Mouse (Mus musculus) megakaryocyte, embryonic 14.5 days (primary cell): ENCODE measurements around the gene Nr1d2. TPM values are rescaled to one million over a fixed set of nuclear protein-coding genes. Genes with fewer than 3 reads are reported as not detected.
"Not testable (repeated sequence)": the region's sequence is repeated elsewhere in the genome, so short reads cannot be mapped to it uniquely, and the experiment has no call there.

ENCODE experiments used
- H3K27me3 ChIP-seq: replicated peaks from 2 replicates; pipeline ENCODE3; 2012; ENCODE audit warnings: inconsistent platforms
- H3K36me3 ChIP-seq: replicated peaks from 2 replicates; pipeline ENCODE3; 2012; ENCODE audit warnings: low read length, inconsistent platforms, mixed read lengths
- H3K4me1 ChIP-seq: 2 replicates; pipeline ENCODE4 v1.6.1; 2012; ENCODE audit warnings: inconsistent platforms
- H3K4me3 ChIP-seq: replicated peaks from 2 replicates; pipeline ENCODE3; 2012; ENCODE audit warnings: moderate library complexity, mild to moderate bottlenecking, inconsistent platforms
- H3K9me3 ChIP-seq: 2 replicates; pipeline ENCODE4 v1.6.1; 2012; ENCODE audit warnings: inconsistent platforms
- FLI1 ChIP-seq: IDR thresholded peaks from 2 replicates; pipeline ENCODE4 v1.6.1; 2012; ENCODE audit warnings: low read length, inconsistent platforms, mixed read lengths
- GATA1 ChIP-seq: IDR thresholded peaks from 3 replicates; pipeline ENCODE4 v1.6.1; 2012; ENCODE audit warnings: mixed read lengths, low read length, inconsistent platforms, borderline replicate concordance
- polyA plus RNA-seq: library from polyadenylated mRNA; stranded (reverse); fragments of >175 nt; gene quantifications from 2 replicates; pipeline ENCODE4 v1.2.3, GENCODE M21; 2012; ENCODE audit warnings: low replicate concordance; ENCODE audit not compliant: insufficient read depth

The Nr1d2 gene
- polyA plus RNA-seq, 1 experiment, result 0.32 TPM

DNA sequence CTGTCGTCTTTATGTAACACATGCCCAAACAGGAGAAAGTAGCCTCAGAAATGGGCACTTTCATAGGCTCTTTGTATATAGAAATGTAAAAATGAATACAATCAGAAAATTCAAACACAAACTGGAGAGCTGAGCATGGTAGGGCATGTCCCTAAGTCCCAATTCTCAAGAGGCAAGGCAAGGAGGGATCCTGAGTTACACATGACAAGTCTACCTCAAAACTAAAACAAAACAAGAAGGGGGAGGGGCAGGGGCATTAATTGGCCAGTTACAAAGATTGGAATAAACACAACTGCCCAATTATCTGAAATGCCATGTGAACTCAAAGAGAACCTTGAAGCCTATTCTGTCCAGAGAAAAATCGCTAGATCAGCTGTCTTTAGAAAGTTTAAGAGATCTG is 5.9 kb downstream of the Nr1d2 start:
- Histone ChIP-seq H3K4me1 (peaks cover 35% of the 10 kb centered on the region), H3K27me3 (no peaks in the 10 kb centered on the region), H3K4me3 (no peak overlapping the region), H3K36me3 (no peaks in the 10 kb centered on the region), H3K9me3 (no peaks in the 10 kb centered on the region)
- TF ChIP-seq GATA1, result no peak
- TF ChIP-seq FLI1, result no peak

GRCm38 (mm10) chr14:18231866-18232265 is 7.1 kb downstream of the Nr1d2 start:
- not testable (repeated sequence) for H3K27me3 ChIP-seq, H3K4me3 ChIP-seq, H3K36me3 ChIP-seq, H3K9me3 ChIP-seq
- H3K4me1 ChIP-seq, result peaks cover 28% of the 10 kb centered on the region

- H3K9me3 ChIP-seq, H3K4me3 ChIP-seq, H3K27me3 ChIP-seq, H3K36me3 ChIP-seq: not testable (repeated sequence)
- H3K4me1 ChIP-seq, result peaks cover 19% of the 10 kb centered on the region
Measured at GRCm38 (mm10) chr14:18229751-18230150, 9.2 kb downstream of the Nr1d2 start.

- H3K4me3 ChIP-seq, H3K36me3 ChIP-seq, H3K27me3 ChIP-seq, H3K4me1 ChIP-seq, H3K9me3 ChIP-seq: not testable (repeated sequence)
Measured at GRCm38 (mm10) chr14:18226181-18226580, 12.7 kb downstream of the Nr1d2 start.

DNA sequence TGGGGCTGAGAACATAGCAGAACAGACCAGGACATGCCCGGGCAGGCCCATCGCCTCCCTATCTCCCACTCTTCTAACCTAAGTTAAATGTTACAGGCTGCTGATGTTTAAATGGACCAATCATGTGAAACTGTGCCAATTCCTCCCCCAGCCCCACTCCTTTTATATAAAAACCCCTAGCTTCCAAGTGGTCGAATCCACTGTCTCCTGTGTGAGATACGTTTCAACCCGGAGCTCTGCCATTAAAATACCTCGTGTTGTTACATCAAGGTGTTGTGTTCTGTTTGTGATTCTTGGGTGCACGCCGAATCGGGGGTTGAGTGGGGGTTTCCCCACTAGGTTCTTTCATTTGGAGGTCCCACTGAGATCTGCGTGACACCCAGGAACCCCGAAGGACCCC is 13.5 kb downstream of the Nr1d2 start:
- not testable (repeated sequence) for H3K9me3 ChIP-seq, H3K4me3 ChIP-seq, H3K27me3 ChIP-seq, H3K36me3 ChIP-seq, H3K4me1 ChIP-seq

GRCm38 (mm10) chr14:18221977-18222376 is 16.9 kb downstream of the Nr1d2 start:
- Histone ChIP-seq H3K9me3 (peaks cover 3% of the 10 kb centered on the region; the same call in 1 of the 2 replicates), H3K36me3 (no peaks in the 10 kb centered on the region), H3K4me3 (no peak overlapping the region), H3K4me1 (peaks cover 20% of the 10 kb centered on the region), H3K27me3 (no peaks in the 10 kb centered on the region)
- TF ChIP-seq FLI1 (no peak), GATA1 (no peak)

DNA sequence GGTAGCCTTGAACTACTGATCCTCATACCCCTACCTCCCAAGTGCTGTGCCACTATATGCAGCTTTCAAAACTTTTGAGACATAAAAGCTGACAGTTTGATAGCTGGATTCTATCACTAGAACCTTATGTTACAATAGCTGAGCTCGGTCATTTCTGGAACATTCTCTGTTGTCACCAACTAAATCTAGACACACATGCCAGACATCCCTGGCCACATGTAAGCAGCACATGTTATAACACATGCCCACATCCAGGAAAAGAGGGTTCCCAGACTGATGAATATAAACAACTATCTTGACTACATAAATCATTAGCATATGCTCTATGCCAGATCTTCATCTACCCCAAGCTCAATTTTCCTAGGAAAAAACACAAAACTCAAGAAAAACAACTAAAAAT is 21.8 kb downstream of the Nr1d2 start:
- Histone ChIP-seq H3K4me3 (no peak overlapping the region), H3K27me3 (no peaks in the 10 kb centered on the region), H3K9me3 (no peaks in the 10 kb centered on the region), H3K36me3 (no peaks in the 10 kb centered on the region), H3K4me1 (peaks cover 20% of the 10 kb centered on the region)
- no peak for TF ChIP-seq GATA1
- TF ChIP-seq FLI1, result no peak

- Histone ChIP-seq H3K4me3 (no peak overlapping the region), H3K4me1 (peaks cover 20% of the 10 kb centered on the region), H3K36me3 (no peaks in the 10 kb centered on the region), H3K9me3 (no peaks in the 10 kb centered on the region), H3K27me3 (no peaks in the 10 kb centered on the region)
- TF ChIP-seq GATA1 (no peak), FLI1 (no peak)
Measured at GRCm38 (mm10) chr14:18216428-18216827, 22.5 kb downstream of the Nr1d2 start.

- TF ChIP-seq GATA1 (no peak), FLI1 (no peak)
- H3K27me3 ChIP-seq, result no peaks in the 10 kb centered on the region
- no peaks in the 10 kb centered on the region for H3K9me3 ChIP-seq
- H3K4me3 ChIP-seq, result no peak overlapping the region
- H3K36me3 ChIP-seq, result no peaks in the 10 kb centered on the region
- peaks cover 5% of the 10 kb centered on the region; the same call in 1 of the 2 replicates for H3K4me1 ChIP-seq
Measured at GRCm38 (mm10) chr14:18210795-18211194, 28.1 kb downstream of the Nr1d2 start.

DNA sequence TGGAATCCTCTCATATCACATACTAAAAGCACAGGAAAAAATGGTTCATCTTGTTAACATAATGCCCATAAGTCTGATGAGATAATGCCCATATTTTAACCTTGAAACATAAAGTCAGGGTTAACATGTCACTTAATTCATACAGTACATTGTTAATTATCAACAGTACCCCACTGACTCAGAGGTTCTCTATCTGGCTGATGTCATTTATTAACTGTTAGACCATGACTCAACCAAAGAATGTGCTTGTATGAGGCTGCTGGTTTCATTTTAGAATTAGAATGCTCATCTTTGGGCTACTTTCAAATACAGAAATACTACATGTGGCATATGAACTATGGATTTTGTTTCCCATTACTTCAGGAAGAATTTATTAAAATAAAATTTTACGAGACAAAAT is 34.6 kb downstream of the Nr1d2 start:
- not testable (repeated sequence) for H3K27me3 ChIP-seq, H3K4me1 ChIP-seq, H3K4me3 ChIP-seq, H3K36me3 ChIP-seq, H3K9me3 ChIP-seq

DNA sequence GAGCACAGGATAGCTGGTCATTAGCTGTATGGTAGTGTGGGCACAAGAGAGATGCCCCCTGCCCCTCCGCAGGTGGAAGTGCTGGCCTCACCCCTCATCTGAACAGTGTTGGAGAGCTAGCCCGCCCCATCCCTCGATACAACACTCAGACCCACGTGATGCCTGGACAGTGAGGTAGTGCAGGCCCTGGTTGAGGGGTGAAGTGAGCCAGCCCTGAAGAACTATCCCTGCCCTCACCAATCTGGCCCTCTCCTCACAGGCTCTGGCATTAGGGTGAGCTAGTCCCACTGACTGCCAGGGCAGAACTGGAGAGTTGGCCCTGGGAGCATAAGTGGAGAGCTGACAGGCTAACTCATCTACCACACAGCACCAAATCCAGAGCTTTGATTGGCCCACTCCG is 37.5 kb downstream of the Nr1d2 start:
- Histone ChIP-seq H3K36me3 (no peaks in the 10 kb centered on the region), H3K27me3 (no peaks in the 10 kb centered on the region), H3K9me3 (no peaks in the 10 kb centered on the region), H3K4me3 (peak overlapping the region; percentile 26), H3K4me1 (no peaks in the 10 kb centered on the region)
- TF ChIP-seq FLI1 (no peak), GATA1 (no peak)

DNA sequence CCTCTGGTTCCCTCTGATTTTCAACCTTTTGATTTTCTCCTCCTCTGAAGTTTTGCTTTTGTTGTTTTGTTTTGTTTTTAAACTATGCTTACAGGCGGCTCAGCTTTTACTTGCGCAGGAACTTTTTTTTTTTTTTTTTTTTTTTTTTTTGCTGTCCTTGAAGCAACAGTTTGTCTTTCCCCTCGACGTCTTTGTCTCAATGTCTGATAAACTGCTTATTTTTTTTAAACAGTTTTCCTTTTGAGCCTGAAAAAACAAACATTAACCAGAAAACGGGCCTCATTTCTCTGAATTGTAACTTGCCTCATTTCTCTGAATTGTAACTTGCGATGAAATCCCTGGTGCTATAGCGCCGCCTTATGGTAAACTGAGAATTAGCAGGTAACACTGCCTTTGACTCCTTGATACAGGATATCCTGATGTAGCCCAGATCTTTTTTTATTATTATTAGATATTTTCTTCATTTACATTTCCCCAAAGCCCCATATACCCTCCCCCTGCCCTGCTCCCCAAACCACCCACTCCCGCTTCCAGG is 52.0 kb downstream of the Nr1d2 start:
- no peaks in the 10 kb centered on the region for H3K9me3 ChIP-seq
- no peak overlapping the region for H3K4me3 ChIP-seq
- 0 out of 2 replicates have a peak, but pooled peaks cover 3% of the 10 kb centered on the region for H3K4me1 ChIP-seq
- H3K36me3 ChIP-seq, result no peaks in the 10 kb centered on the region
- H3K27me3 ChIP-seq, result no peaks in the 10 kb centered on the region
- TF ChIP-seq GATA1, result no peak
- no peak for TF ChIP-seq FLI1

- not testable (repeated sequence) for H3K4me1 ChIP-seq, H3K9me3 ChIP-seq, H3K27me3 ChIP-seq, H3K36me3 ChIP-seq, H3K4me3 ChIP-seq
Measured at GRCm38 (mm10) chr14:18177531-18177930, 61.4 kb downstream of the Nr1d2 start.
